Mouse (Mus musculus) ES-E14 (cell line): Measurements from ENCODE around the gene Rundc1. TPM values are rescaled to one million over a fixed set of nuclear protein-coding genes. Genes with fewer than 3 reads are reported as not detected.
A peak's percentile ranks its signal among the peaks of the same experiment; 100 is the strongest.

Experiments used
- DNase-seq: peaks from one replicate; pipeline ENCODE4 v3.0.0-alpha.2; 2013; ENCODE audit warnings: low read depth, low spot score
- H3K27ac ChIP-seq: 2 replicates; pipeline ENCODE4 v1.5.1; 2012; ENCODE audit warnings: low read depth, mild to moderate bottlenecking, low read length, moderate library complexity, mixed read lengths; ENCODE audit not compliant: poor library complexity, insufficient read depth, severe bottlenecking
- H3K36me3 ChIP-seq: 2 replicates; pipeline ENCODE4 v1.6.1; 2012; ENCODE audit warnings: mild to moderate bottlenecking, low read length, moderate library complexity, mixed read lengths; ENCODE audit not compliant: control insufficient read depth, poor library complexity, insufficient read depth, severe bottlenecking
- H3K4me1 ChIP-seq, 2 experiments: fragments of 150-350 bp in 1 of 2; sonication (generic) in 1 of 2; 2 replicates each; pipeline ENCODE4 v1.6.1; 2012; ENCODE audit warnings: low read length in 2 of 2, mild to moderate bottlenecking in 1 of 2, mixed read lengths in 1 of 2; ENCODE audit not compliant: control insufficient read depth in 2 of 2, insufficient read depth in 2 of 2, poor library complexity in 1 of 2
- H3K4me3 ChIP-seq, 2 experiments: fragments of 150-350 bp in 1 of 2; sonication (generic) in 1 of 2; 2 replicates each; pipeline ENCODE4 v1.5.1; 2012; ENCODE audit warnings: low read length in 2 of 2, low read depth in 1 of 2, mild to moderate bottlenecking in 1 of 2, mixed read lengths in 1 of 2; ENCODE audit not compliant: insufficient read depth in 1 of 2, poor library complexity in 1 of 2, severe bottlenecking in 1 of 2
- H3K9ac ChIP-seq: 2 replicates; pipeline ENCODE4 v1.6.1; 2012; ENCODE audit warnings: low read depth, mild to moderate bottlenecking, low read length, mixed read lengths; ENCODE audit not compliant: poor library complexity, insufficient read depth, severe bottlenecking
- H3K9me3 ChIP-seq: fragments of 150-350 bp; sonication (generic); 2 replicates; pipeline ENCODE4 v1.6.1; 2012; ENCODE audit warnings: low read depth, mild to moderate bottlenecking, low read length; ENCODE audit not compliant: control insufficient read depth, insufficient read depth
- CHD2 ChIP-seq: IDR thresholded peaks from 2 replicates; pipeline ENCODE4 v1.6.1; 2014; ENCODE audit warnings: mild to moderate bottlenecking, low read depth, low read length, inconsistent platforms
- HCFC1 ChIP-seq: IDR thresholded peaks from 2 replicates; pipeline ENCODE4 v1.6.1; 2012; ENCODE audit warnings: low read length, inconsistent platforms, borderline replicate concordance; ENCODE audit not compliant: insufficient read depth
- MAFK ChIP-seq: IDR thresholded peaks from 2 replicates; pipeline ENCODE4 v1.6.1; 2014; ENCODE audit warnings: mild to moderate bottlenecking, low read depth, low read length, inconsistent platforms; ENCODE audit not compliant: insufficient read depth
- ZC3H11A ChIP-seq: IDR thresholded peaks from 2 replicates; pipeline ENCODE4 v1.6.1; 2012; ENCODE audit warnings: low read depth, mild to moderate bottlenecking, inconsistent platforms, low read length, borderline replicate concordance
- ZNF384 ChIP-seq: IDR thresholded peaks from 2 replicates; pipeline ENCODE4 v1.6.1; 2012; ENCODE audit warnings: low read depth, low read length, inconsistent platforms
- in situ Hi-C, 2 experiments: fragments of 600-800 bp; cut with MboI; formaldehyde crosslinking; loops; one replicate each; pipeline ENCODE4 v1.15.1; 2025; ENCODE audit warnings: low sequenced_read_pairs in 2 of 2, inconsistent platforms in 1 of 2; ENCODE audit not compliant: unreplicated experiment in 2 of 2
- total RNA-seq: library from RNA; depleted of rRNA; stranded (reverse); fragments of 300-350 nt; gene quantifications from 2 replicates; pipeline ENCODE4 v1.2.3, GENCODE M21; 2012

Rundc1 gene
- total RNA-seq, 1 experiment, result 6.9 TPM

- peaks cover 6 to 21% of the 10 kb centered on the region in 2 experiments for H3K4me1 ChIP-seq
- H3K27ac ChIP-seq, result no peak overlapping the region
These were observed 43.8 kb downstream of the Rundc1 start for GRCm38 (mm10) chr11:101468731-101469130.

GRCm38 (mm10) chr11:101469155-101469554 is 44.3 kb downstream of the Rundc1 start:
- DNase-seq, result no peak
- Histone ChIP-seq H3K36me3 (no peaks in the 10 kb centered on the region), H3K9me3 (no peaks in the 10 kb centered on the region), H3K9ac (no peak overlapping the region), H3K27ac (no peak overlapping the region), H3K4me3 (0 out of 4 replicates have a peak overlapping the region, but pooled peaks of 1 of the 2 experiments have one; percentile 90), H3K4me1 (peaks cover 5 to 18% of the 10 kb centered on the region in 2 experiments)
- TF ChIP-seq HCFC1 (no peak), ZC3H11A (no peak), CHD2 (no peak), ZNF384 (no peak), MAFK (no peak)
- in situ Hi-C loops, result no loop called here

More at GRCm38 (mm10) chr11:101468731-101469130, 43.8 kb downstream of the Rundc1 start:
- in situ Hi-C loops, result no loop called here
- Histone ChIP-seq H3K9me3 (no peaks in the 10 kb centered on the region), H3K4me3 (peak overlapping the region; percentile 79 to 90), H3K9ac (peak overlapping the region; percentile 59), H3K36me3 (no peaks in the 10 kb centered on the region)
- DNase-seq, result no peak
- TF ChIP-seq ZC3H11A (no peak), HCFC1 (no peak), ZNF384 (no peak), CHD2 (no peak), MAFK (no peak)

GRCm38 (mm10) chr11:101470206-101470605 is 45.3 kb downstream of the Rundc1 start:
- H3K9ac ChIP-seq, result no peak overlapping the region
- H3K9me3 ChIP-seq, result no peaks in the 10 kb centered on the region
- H3K27ac ChIP-seq, result no peak overlapping the region
- peaks cover 5 to 15% of the 10 kb centered on the region in 2 experiments for H3K4me1 ChIP-seq
- H3K4me3 ChIP-seq, result no peak overlapping the region
- TF ChIP-seq HCFC1 (no peak), CHD2 (no peak), ZC3H11A (no peak), MAFK (no peak), ZNF384 (no peak)
- no peak for DNase-seq
- H3K36me3 ChIP-seq, result no peaks in the 10 kb centered on the region
- in situ Hi-C loops, result no loop called here

GRCm38 (mm10) chr11:101471926-101472325 is 47.0 kb downstream of the Rundc1 start:
- Histone ChIP-seq H3K4me3 (no peak overlapping the region), H3K4me1 (peaks cover 4 to 13% of the 10 kb centered on the region in 2 experiments), H3K9ac (no peak overlapping the region), H3K27ac (no peak overlapping the region), H3K36me3 (no peaks in the 10 kb centered on the region), H3K9me3 (no peaks in the 10 kb centered on the region)
- in situ Hi-C loops, result no loop called here
- DNase-seq, result no peak
- TF ChIP-seq ZNF384, result no peak
- TF ChIP-seq HCFC1, result no peak
- no peak for TF ChIP-seq CHD2
- TF ChIP-seq ZC3H11A, result no peak
- no peak for TF ChIP-seq MAFK
